Mouse (Mus musculus): ENCODE measurements around the gene Ttc6.

The Ttc6 gene

DNA sequence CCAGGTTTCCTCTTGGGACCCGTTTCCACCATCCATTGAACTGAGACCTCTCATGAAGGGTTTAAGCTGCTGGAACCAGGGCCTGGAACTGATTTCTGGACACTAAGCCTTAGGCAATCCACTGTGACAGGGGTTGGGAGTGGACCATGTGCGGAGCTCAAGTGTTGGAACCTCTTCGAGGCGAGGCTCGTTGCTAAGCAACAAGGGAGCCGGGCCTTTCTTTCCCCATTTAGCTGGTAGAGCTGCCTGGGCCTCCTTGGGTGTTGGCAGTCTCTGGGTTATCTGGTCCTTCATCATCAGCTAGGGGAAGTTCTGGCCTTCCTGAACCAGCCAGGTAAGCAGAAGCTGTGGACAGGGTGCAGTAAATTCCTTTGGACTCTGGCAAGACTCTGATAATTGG, at the start of gene Ttc6:
Ttc6 (plus strand) TSS at position 205 of the 400 bp plus-strand sequence.
- DNase-seq = no peak

DNA sequence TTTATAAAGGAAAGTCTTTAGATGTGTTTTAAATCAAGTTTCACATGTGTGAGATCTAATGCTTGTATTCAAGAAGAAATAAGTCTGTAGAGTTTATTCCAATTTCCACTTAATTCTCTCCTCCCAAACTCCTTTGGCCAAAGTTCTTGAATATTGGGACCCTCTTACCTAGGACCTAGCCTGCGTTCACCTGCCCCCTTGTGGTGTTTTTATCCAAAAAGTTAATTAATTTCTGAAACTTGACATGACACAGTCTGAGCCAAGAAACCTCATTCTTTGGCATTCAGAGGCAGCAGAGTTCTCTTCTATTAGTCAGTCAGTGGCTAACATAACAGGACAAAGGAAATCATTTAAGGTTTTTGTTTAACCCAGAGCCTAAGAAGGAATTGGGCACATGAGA, 49.4 kb upstream of the Ttc6 start:
- DNase-seq = no peak

DNA sequence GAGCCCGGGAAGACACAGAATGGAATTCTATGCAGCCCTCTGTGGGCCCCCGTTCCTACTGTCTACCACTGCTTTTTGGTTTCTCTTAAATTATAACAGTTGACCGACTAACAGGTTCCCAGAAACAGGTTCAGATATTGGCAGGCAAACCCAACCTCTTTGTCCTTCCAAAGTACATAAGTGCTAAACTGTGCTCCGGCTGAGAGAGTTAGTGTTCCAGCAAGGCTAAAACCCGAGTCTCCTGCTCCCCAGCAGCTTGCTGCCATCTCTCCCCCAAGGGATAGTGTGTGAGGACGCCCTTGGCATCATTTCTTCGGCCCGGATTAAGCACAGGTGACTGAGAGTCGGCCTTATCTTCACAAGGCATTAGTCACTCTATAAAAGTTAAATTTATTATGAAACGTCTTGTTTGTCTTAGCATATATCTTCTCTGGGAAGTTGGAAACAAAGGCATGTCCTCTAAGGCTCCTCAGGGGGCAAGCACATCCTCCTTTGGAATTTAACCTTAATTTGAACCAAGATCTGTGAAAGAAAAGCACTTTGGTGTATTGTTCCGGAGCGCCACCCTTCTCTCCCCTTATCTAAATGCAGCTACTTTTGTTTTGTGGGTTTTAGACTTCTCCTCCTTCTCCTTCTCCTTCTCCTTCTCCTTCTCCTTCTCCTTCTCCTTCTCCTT, 48.1 kb upstream of the Ttc6 start:
- DNase-seq = no peak

DNA sequence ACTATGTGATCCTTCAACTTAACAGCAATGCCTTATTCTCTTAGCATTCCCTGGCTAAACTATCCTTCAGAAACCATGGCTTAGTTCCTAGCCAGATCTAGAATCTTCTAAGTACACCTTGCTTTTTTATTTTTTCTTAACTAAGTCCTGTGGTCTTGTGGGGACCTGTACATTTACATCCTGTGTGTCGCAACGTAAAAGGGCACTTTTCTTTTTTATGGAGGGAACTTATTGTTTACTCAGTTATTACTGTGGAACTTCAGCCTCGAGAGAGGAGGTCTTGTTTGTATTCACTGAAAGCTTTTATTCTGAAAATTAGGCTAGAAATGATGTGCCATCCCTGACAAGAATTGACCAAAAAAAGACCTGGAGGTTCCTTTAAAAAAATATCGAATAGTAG, 35.6 kb upstream of the Ttc6 start:
- DNase-seq = no peak

DNA sequence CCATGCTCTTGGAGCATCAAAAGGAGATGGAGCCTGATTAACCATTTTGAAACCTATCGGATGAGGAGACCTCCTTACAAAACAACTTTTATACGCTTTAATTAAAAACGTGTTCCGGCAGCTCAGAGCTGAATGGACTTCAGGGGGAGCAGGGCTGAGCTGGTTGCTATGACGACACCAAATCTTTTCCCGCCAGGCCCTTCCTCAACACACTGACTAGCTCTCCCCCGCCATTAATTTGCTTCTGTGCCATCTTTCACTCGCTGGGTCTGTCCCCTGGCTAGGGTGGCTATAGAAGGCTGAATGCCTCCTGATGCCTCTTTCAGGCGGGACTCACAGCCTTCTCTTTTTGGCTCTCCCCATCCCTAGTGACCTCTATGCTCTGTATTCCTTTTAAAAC, 33.4 kb upstream of the Ttc6 start:
- DNase-seq = no peak

DNA sequence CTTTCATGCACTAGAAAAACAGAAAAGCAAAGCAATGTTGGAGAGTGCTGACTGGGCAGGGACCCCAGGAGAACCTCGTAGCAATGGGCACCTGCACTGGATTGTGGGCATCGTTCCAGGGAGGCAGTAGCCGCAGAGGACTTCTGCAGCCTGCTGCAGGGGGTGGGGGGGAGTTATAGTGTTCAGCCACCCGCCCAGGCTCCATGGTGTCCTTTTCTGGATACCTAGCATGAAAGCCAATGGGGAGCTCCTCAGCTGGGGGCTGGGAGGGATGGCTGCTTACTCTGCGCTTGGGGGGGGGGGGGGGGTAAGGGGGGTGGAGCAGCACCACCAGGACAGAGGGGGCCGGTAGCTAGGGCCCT, 29.4 kb upstream of the Ttc6 start:
- no peak for DNase-seq

DNA sequence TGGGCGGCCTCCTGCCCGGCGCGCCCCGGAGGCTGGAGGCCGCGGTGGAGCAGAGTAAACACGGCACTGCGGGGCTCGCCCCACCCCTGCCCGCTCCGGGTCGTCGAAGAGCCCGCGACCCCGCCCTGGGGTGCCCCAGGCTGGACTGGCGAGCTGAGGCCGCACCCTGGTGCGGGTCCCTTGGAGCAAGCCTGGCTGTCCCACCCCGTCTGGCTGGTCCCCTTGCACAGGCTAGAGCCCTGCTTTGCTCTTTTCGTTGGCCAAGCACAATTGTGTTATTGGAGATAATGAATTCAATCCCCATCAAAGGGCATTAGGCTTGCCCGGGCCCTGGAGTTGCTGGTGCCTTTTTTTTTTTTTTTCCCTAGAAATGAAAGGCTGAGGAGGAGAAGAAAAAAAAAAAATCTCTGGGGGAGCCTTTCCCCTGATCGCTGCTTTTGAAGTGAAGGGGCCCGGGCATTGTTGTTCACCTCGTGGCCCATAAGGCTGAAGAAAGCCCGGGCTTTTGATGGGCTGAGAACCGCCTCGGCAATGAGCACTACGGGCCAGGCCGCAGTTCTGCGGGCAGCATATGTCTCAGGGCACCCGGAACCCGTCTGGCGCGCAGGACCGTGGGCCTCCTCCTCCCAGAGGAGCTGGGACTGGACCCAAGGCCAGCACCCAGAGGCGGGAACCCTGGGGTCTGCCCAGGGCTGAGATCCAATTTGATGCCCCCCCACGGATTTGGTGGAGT, 28.9 kb upstream of the Ttc6 start:
- DNase-seq = no peak

DNA sequence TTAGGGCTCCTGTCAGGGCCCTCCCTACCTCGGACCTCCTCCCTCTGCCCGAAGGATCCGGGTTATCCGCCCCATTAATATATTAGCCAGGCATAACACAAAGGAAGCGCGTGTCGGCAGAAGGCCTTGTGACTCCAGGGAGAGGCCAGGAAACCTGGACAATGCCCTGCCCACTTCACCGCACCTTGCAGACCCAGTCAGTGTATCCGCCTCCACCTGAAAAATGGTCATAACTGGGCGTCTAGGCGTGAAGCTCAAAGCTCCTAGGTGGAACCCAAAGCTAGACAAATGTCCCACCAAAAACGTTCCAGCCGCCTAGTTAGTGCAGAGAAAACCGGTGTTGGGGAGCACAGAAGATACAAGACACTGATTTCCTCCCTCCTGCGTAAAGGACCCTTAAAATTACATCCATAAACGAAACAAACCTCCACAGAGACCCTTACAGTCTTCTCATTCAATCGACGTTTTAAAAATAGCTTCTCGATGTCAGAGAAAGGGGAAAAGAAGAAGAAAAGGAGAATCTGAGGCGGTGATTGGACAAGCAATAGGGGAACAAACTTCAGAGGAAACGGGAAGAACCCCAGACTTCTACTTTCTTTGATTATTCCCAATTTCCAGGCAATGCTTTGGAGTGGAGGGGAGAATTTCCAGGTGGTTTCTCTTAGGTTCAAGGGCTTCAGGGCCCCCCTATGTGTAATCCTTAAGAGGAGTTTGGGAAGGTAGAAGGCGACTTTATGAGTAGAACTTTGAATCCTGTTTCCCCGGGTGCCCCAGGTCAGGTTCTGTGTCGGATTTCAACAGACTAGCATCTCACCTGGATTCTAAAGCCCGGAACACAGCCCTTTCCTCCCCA, 27.6 kb upstream of the Ttc6 start:
- DNase-seq = no peak

DNA sequence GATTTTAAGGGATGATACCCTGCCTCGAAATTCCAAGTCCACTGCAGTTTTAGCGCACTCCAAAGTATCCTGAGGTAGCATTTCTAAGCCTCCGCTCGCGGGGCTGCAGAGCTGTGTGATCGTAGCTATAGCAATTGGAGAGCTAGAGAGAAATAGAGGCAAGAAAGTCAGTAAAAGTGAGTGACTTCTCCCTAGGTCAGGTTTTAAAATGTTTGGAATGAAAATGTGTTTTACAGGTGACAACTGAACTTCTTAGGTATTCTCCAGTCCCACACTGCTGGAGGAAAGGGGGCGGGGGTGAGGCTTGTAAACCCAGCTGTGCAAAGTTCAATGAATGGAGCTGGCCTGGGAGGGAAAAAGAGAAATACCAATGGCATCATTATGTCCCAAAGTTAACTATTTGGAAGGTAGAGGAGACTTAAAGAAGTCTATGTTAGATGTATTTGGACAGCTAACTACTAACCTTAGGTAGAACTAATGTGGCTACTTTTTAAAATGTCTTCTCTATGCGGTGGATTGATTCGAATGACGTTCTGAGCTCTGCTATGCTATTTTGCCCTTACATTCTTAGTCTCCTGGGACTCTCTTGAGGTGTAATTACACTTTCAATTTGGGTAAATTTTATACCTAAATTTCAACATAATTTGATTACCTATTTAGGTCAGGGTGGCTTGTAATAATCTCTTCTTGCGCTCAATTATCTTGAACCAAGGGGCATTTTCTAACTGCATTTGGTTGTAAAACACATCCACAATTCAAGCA, 26.8 kb upstream of the Ttc6 start:
- DNase-seq = no peak

DNA sequence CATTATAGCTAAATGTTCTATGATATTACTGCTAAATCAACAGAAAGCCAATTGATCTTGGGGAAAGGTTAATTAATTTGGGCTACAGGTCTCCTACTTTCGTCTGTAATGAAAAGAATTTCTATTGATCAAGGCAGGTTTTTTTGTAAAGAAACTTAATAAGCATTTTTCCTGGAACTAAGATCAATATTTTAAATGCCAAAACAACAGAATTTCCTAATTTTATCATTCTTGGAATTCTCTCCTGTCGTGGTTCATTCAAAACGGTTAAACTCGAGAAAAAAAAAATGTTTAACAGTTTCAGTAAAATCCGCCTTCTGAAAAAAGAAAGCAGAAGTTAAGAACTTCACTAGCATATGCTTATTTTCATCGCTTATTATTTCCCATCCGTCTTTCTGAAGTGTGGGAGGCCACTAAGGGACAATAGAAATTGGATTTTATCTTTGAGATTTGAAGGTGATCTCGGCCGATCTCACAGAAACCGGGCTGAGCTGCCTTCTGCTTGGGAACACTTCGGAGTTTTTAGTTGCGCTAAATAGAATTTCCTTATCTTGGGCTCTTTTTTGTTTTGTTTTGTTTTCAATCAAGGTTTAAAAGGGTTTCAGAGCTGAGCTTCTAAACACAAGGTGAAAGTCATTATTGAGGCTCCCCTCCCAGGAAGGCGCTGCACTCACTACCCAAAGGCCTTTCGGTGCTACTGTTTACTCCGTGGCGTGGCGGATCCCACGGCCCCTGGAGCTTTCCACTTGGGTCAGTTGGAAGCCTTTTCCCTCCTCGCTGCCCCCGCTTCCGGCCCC, 25.9 kb upstream of the Ttc6 start:
- no peak for DNase-seq

DNA sequence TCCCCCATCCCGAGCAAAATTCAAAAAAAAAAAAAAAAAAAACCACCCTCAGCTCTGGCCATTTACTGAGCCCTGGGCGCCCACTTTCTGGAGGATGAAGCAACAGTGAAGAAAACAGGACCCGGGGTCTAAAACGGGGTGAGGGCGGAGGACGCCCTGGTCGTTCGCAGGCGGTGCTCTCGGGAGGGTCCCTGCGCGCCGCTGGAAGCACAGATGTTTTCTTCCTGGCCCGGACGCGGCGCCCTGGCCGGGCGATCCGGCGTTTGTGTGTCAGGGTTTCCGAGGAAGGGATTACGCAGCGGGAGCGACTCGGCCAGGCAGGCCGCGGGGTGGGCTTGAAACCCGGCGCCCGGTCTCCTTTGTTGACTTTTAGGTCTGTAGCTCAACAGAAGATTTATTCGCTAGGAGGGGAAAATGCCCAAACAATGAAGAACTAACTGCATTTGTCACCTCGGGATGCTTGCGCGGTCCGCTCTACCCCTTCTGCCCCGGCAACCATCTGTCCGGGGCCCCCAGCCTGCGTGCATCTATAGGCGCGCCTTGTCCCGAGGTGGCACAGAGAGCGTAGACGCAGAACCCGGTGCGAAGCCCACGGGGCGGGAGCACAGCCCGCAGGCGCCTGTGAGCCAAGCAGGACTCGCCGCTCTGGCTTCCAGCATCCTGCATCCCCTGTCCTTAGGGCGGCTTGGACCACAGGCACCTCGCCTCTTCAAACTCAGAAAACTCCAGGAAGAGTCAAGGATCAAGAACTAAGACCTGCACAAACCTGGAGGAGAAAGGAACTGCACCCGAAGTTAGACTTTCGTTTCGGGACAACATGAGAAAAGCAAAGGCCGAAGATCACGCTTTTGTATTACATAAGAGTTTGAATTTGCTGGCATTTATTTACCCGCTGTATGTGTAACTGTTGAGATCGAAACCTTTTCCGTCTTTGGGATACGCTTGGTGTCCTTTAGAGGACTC, 25.0 kb upstream of the Ttc6 start:
- DNase-seq = peak in 1 of 2 experiments; percentile 48

DNA sequence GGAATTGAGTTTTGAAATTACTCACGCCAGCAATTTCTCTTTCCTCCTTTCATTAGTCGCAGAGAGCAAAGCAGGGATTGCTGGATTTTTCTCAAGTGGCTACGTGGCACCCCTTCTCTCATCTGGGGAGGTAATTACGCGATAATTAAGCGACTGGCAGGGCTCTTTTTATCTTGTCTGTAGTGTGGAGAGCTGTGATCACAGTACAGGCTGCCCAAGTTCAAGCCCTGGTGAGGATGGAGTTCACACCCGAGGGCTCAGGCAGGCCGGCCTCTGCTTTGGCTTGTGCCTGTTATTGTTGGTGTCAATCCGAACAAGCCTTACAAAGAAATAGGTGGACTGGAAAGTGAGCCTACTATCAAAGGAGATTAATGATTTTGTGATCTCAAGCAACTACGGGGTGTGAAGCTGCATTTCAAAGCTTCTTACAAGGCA, 24.3 kb upstream of the Ttc6 start:
- no peak for DNase-seq

DNA sequence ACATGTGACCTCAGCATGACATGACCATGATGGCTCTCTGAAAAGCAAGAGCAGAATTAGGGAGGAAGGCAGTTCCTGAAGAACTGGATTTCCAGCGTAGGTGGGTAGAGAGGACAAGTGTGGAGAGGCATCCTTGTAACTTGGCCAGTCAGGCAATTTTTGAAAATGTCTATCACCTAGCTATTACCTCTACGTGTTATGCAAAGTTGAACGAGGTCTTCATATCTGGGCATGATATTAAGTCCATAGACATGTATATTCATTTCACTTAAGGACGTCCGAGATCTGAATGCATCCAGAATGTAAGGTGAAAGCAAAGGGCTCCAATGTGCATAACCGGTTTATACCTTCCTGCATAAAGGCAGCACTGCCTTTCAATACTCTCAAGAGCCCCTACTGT, 22.8 kb upstream of the Ttc6 start:
- DNase-seq = no peak

DNA sequence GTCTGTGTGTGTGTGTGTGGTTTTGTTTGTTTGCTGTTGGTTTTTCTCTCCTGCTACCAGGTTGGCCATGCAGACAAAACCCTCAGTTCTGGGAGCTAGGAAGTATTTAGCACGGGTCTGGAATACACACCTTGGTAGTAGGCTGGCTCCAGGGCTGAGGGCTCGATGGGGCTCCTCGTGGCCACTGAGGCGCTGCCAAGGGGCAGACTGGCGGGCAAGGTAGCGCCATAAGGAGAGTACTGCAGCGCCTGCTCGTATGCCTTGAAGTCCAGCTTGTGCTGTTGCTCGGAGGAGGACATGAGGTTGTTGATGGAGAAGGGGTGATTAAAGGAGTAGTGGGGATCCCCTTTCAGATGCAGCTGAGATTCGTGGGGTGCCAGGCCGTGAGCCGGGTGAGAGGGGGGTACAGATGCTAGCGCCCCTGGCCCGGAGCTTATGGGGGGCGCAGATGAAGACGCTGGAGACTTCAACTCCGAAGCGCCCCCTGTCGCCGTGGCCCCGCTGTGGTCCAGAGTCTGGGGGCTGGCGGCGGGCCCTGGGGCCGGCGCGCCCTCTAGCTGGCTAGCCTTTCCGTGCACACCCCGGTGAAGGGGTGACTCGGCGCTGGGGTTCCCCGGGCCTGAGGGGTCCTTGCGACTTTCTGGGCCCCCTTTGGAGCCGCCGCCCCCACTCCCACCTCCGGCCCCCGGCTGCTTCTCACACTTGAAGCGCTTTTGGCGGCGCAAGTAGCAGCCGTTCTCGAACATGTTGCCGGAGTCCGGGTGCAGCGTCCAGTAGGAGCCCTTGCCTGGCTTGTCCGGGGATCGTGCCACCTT, 21.8 kb upstream of the Ttc6 start:
- DNase-seq = no peak

DNA sequence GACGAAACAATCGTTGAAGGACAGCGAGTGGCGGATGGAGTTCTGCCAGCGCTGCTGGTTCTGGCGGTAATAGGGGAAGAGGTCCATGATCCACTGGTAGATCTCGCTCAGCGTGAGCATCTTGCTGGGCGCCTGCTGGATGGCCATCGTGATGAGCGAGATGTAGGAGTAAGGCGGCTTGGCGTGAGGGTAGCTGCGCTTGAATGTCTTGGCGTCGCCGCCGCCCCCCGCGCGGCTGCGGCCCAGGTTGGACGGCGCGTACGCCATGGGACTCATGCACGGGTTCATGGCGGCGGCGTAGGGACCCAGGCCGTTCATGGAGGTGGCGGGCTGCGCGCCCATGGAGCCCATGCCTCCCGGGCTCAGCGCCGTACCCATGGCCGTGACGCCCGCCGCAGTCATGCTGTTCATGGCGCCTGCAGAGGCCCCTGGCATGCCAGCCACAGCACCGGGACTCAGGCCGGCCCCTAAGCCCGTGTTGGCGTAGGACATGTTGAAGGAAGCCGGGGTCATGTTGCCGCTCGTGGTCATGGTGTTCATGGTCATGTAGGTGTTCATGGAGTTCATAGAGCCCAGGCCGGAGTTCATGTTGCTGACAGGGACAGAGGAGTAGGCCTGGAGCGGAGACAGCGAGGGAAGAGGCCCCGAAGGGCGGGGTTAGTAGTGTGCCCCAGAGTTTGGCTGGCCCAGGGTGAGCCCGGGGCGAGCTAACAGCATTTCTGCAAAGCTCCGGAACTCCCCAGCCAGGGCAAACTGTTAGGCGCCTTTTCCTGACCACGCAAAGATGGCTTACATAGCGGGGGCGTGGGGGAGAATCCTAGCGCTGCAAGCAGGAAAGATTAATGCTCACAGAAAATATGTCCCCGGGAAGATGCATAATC, 20.9 kb upstream of the Ttc6 start:
- DNase-seq = no peak

DNA sequence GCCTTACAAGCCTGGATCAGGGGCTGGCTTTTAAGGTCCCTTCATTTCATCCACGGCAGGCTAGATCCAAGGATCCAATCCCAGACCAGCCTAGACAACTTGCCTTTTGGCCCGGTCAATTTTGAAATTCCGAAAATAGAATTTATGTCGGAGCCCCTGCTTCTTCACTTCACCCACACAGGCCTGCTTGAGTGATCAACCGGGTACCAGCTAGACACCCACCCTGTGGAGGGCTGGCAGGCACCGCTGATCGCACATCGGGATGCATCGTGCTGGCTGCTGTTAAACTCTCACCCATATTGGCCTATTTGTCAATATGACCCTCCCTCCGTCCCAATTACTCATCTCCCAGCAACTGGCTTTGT, 20.3 kb upstream of the Ttc6 start:
- no peak for DNase-seq

DNA sequence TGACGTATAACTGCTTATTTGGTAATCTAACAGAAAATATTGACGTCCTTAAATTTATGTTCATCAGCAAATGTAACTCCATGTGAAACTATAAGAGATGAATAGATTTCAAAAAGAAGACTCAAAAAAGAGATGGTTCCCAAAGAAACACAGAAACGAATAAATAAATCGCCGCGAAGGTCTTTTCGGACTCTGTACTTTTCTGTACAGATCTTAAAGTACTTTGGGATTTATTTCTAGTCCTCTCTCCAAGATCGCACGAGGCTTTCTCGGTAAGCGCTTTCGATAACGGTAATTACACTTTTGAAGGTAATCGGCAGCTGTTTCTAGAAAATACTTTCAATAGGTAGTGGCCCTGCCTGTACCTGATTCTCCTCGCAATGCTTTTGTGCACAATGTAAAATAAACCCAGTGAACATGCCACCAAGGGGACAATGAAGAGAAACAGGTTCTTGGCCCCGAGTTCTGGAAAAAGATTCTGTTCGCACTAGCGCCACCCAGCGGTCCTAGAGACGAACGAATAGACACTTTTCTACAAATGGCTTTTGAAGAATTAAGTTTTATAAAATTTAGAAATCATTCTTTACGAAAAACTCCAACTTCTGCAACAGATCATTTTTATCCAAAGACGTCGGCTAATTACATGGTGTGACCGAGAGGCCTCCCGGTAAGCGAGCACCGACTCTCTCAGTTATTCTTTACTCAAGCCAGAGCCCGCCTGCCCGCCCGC, 19.1 kb upstream of the Ttc6 start:
- DNase-seq = peak; percentile 49 to 54
